Mouse (Mus musculus) midbrain, postnatal 0 days (tissue): ENCODE measurements around the gene Syce2. TPM values are rescaled to one million over a fixed set of nuclear protein-coding genes. Genes with fewer than 3 reads are reported as not detected.
A peak's percentile ranks its signal among the peaks of the same experiment; 100 is the strongest.

Source experiments
- ATAC-seq: fragments of 200-750 bp; cut with Nextera tagmentation; 2 replicates; pipeline ENCODE4 v1.8.0; 2017; ENCODE audit warnings: moderate number of reproducible peaks, mild to moderate bottlenecking, moderate TSS enrichment, moderate library complexity; ENCODE audit not compliant: low FRiP score
- DNase-seq: peaks from one replicate; pipeline ENCODE4 v3.0.0-alpha.2; 2015; ENCODE audit warnings: low spot score
- H3K27ac ChIP-seq: fragments of 300-500 bp; sonication (generic); 2 replicates; pipeline ENCODE4 v1.5.1; 2014; ENCODE audit warnings: low read depth, mild to moderate bottlenecking, low read length, mixed read lengths
- H3K27me3 ChIP-seq: fragments of 300-500 bp; sonication (generic); 2 replicates; pipeline ENCODE4 v1.6.1; 2014; ENCODE audit warnings: low read length, control low read depth, mixed read lengths; ENCODE audit not compliant: insufficient read depth
- H3K36me3 ChIP-seq: fragments of 300-500 bp; sonication (generic); 2 replicates; pipeline ENCODE4 v1.6.1; 2014; ENCODE audit warnings: low read length, control low read depth, mixed read lengths; ENCODE audit not compliant: insufficient read depth
- H3K4me1 ChIP-seq: fragments of 300-500 bp; sonication (generic); 2 replicates; pipeline ENCODE4 v1.6.1; 2014; ENCODE audit warnings: mild to moderate bottlenecking, control low read depth, antibody characterized with exemption, low read length, mixed read lengths; ENCODE audit not compliant: insufficient read depth
- H3K4me2 ChIP-seq: fragments of 300-500 bp; sonication (generic); 2 replicates; pipeline ENCODE4 v1.6.1; 2014; ENCODE audit warnings: low read depth, mild to moderate bottlenecking, low read length, mixed read lengths; ENCODE audit not compliant: poor library complexity, severe bottlenecking
- H3K4me3 ChIP-seq: fragments of 300-500 bp; sonication (generic); 2 replicates; pipeline ENCODE4 v1.5.1; 2014; ENCODE audit warnings: low read depth, mild to moderate bottlenecking, low read length, moderate library complexity
- H3K9ac ChIP-seq: fragments of 300-500 bp; sonication (generic); replicated peaks from 2 replicates; pipeline ENCODE4 v1.6.1; 2014; ENCODE audit warnings: mild to moderate bottlenecking, low read length, moderate library complexity, mixed read lengths; ENCODE audit not compliant: poor library complexity, severe bottlenecking
- H3K9me3 ChIP-seq: fragments of 300-500 bp; sonication (generic); 2 replicates; pipeline ENCODE4 v1.6.1; 2016; ENCODE audit warnings: low read length, control low read depth
- CTCF ChIP-seq: IDR thresholded peaks from 2 replicates; pipeline ENCODE4 v1.5.1; 2016; ENCODE audit warnings: antibody characterized with exemption, mild to moderate bottlenecking
- WGBS: fragments of 180-500 bp; shearing (Covaris S2); extraction: QIAGEN DNeasy Blood & Tissue Kit; methylation state at CpG from one replicate; pipeline ENCODE4 v1.1.7; 2014; 5-methylcytosine and 5-hydroxymethylcytosine counted together
- polyA plus RNA-seq: library from polyadenylated mRNA; unstranded; fragments of >200 nt; fragmentation: Nextera tagmentation; extraction: Ambion mirVana; gene quantifications from 2 replicates; pipeline ENCODE4 v1.2.1, GENCODE M21; 2015
- total RNA-seq: library from RNA; depleted of rRNA; stranded (reverse); fragments of >200 nt; gene quantifications from 2 replicates; pipeline ENCODE4 v1.2.3, GENCODE M21; 2014

Syce2 gene
- total and polyA plus RNA-seq, 2 experiments from 2014 or later = 29.5 to 56.2 TPM

DNA sequence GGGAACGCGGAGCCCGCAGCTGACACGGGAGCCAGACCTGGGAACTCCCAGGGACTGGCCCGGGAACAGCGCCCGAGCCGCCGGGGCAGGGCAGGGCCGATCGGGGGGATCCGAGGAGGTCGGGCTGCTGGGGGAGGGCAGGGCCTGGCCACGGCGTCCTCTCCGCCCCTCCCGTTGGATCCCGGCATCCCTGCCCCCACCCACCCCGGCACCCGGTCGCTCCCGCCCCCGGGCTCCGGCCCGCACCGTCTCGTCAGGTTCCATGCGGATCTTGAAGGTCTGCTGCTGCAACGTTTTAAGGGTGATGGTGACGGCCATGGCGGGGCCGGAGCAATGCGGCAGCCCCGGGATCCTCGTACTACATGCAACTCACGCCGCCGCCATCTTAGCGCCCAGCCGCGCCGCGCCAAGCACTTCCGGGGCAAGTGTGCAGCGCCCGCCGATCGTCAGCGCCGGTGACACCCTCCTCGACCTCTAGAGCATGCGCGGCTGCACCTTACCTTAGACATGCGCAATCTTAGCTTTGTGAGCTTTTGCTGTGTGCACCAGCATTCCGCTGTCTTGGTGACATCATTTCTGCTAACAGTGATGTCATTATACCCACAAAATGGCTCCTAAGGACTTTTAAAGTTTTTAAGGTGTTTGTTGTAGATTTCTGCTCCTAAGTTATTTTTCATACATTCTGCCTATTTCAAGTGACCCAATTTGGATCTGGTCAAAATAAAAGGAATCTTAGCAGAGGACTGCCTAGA lies 31.5 kb upstream of the Syce2 start, which contains the start of gene Rad23a:
TSS of gene Rad23a (minus strand) at position 418 of the 752 bp plus-strand sequence.
- Histone ChIP-seq H3K9ac (peak within 1 kb of the TSS; percentile 96), H3K4me1 (peaks cover 9% of the 10 kb centered on the region; the same call in 1 of the 2 replicates), H3K9me3 (no peaks in the 10 kb centered on the region), H3K27ac (peak within 1 kb of the TSS; percentile 82), H3K36me3 (peaks cover 66% of the 10 kb centered on the region), H3K4me3 (peak within 1 kb of the TSS; percentile 79), H3K4me2 (peak within 1 kb of the TSS; percentile 76), H3K27me3 (no peaks in the 10 kb centered on the region)
- under 1% methylated on average over 48 of the region's 55 CpGs for WGBS
- ATAC-seq (peak; percentile 93), DNase-seq (peak; percentile 98)
- TF ChIP-seq CTCF = no peak; the same call in 1 of the 2 replicates

DNA sequence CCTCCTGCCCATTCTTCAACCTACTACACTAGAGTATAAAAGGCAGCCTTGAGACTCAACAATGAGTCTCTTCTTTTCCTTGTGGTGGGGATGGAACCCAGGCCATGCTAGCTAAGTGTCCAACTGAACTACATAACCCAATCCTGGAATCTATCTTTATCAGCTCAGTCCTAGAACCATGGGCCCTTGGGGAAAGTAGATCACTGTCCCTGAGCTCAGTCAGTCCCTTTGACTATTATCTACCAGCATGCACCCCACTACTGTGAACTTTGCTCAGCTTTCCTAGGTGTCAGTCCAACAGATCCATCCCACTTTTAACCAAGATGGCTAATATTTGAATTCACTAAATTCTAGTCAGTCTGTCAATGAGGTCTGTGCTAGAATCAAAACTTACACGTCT lies 30.4 kb upstream of the Syce2 start:
- H3K9me3 ChIP-seq = no peaks in the 10 kb centered on the region
- TF ChIP-seq CTCF = no peak
- DNase-seq = no peak
- H3K27me3 ChIP-seq = no peaks in the 10 kb centered on the region
- ATAC-seq = no peak
- no peak overlapping the region for H3K9ac ChIP-seq
- H3K4me1 ChIP-seq = peaks cover 9% of the 10 kb centered on the region; the same call in 1 of the 2 replicates
- no peak overlapping the region for H3K4me3 ChIP-seq
- 82% methylated on average over 1 of the region's 1 CpGs for WGBS
- H3K27ac ChIP-seq = 0 out of 2 replicates have a peak overlapping the region, but pooled peaks have one; percentile 32
- H3K4me2 ChIP-seq = no peak overlapping the region
- H3K36me3 ChIP-seq = peaks cover 55% of the 10 kb centered on the region

DNA sequence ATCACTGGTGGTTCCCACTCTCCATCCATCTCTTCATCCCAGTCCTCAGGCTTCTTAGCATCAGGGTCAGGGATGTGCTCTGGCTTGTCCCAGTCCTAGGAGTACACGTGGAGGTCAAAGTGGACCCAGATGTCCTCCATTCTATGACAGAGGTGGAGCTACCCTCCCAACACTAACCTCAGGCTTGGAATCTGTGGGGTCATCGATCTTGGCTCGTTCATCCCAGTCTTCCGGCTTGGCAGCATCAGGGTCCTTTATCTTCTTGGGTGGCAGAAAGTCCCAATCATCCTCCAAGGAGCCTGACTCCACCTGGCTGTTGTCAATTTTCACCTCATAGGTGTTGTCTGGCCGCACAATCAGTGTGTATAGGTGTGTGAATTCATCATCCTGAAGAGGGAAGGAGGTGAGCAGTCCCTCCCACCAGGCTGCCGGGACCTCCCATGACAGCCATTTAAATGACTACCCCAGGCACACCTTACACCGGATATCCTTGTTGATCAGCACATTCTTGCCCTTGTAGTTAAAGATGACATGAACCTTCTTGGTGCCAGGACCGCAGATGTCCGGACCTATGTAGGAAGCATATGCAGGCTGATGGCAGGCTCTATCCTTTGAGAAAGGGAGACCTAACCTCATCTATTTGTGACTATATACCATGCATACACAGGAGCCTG lies 27.4 kb upstream of the Syce2 start:
- whole genome bisulfite sequencing = 89% methylated on average over 9 of the region's 9 CpGs
- ATAC-seq (no peak), DNase-seq (no peak)
- Histone ChIP-seq H3K9me3 (no peaks in the 10 kb centered on the region), H3K4me3 (peak overlapping the region; percentile 89; the same call in 1 of the 2 replicates), H3K4me1 (peaks cover 5% of the 10 kb centered on the region; the same call in 1 of the 2 replicates), H3K36me3 (peaks cover 35% of the 10 kb centered on the region), H3K9ac (peak overlapping the region; percentile 24; the same call in 1 of the 2 replicates), H3K27me3 (no peaks in the 10 kb centered on the region), H3K27ac (no peak overlapping the region), H3K4me2 (peak overlapping the region; percentile 89)
- no peak for TF ChIP-seq CTCF

GRCm38 (mm10) chr8:84845355-84846093 lies 26.4 kb upstream of the Syce2 start:
- Histone ChIP-seq H3K27me3 (no peaks in the 10 kb centered on the region), H3K4me2 (peak overlapping the region; percentile 89), H3K9ac (peak overlapping the region; percentile 81), H3K4me3 (peak overlapping the region; percentile 89), H3K36me3 (peaks cover 35% of the 10 kb centered on the region), H3K9me3 (no peaks in the 10 kb centered on the region), H3K27ac (peak overlapping the region; percentile 91), H3K4me1 (0 out of 2 replicates have a peak, but pooled peaks cover 4% of the 10 kb centered on the region)
- TF ChIP-seq CTCF = peak; percentile 74
- no peak for ATAC-seq
- peak; percentile 57 for DNase-seq
- WGBS = 17% methylated on average over 12 of the region's 12 CpGs

- peak overlapping the region; percentile 81 for H3K9ac ChIP-seq
- no peaks in the 10 kb centered on the region for H3K27me3 ChIP-seq
- TF ChIP-seq CTCF = no peak
- WGBS = under 1% methylated on average over 30 of the region's 30 CpGs
- no peak; the same call in 1 of the 2 replicates for ATAC-seq
- H3K9me3 ChIP-seq = no peaks in the 10 kb centered on the region
- DNase-seq = peak; percentile 19
- H3K4me1 ChIP-seq = 0 out of 2 replicates have a peak, but pooled peaks cover 4% of the 10 kb centered on the region
- H3K4me3 ChIP-seq = peak overlapping the region; percentile 89
- peaks cover 35% of the 10 kb centered on the region for H3K36me3 ChIP-seq
- H3K27ac ChIP-seq = peak overlapping the region; percentile 91
- H3K4me2 ChIP-seq = peak overlapping the region; percentile 89
Observed at GRCm38 (mm10) chr8:84846094-84846721, 25.7 kb upstream of the Syce2 start.
